Mouse (Mus musculus) stomach, embryonic 14.5 days (tissue): ENCODE data around the gene Cryba2. TPM values are rescaled to one million over a fixed set of nuclear protein-coding genes. Genes with fewer than 3 reads are reported as not detected.

Experiments used
- ATAC-seq: fragments of 200-750 bp; cut with Nextera tagmentation; 2 replicates; pipeline ENCODE4 v1.8.0; 2017; ENCODE audit warnings: low read depth, moderate TSS enrichment; ENCODE audit not compliant: insufficient number of reproducible peaks, insufficient read depth, low FRiP score
- H3K27ac ChIP-seq: fragments of 300-500 bp; sonication (generic); 2 replicates; pipeline ENCODE4 v1.5.1; 2014; ENCODE audit warnings: mild to moderate bottlenecking, low read length, moderate library complexity, mixed read lengths
- H3K27me3 ChIP-seq: fragments of 300-500 bp; sonication (generic); 2 replicates; pipeline ENCODE4 v1.6.1; 2014; ENCODE audit warnings: low read length, control low read depth, mixed read lengths; ENCODE audit not compliant: control insufficient read depth, insufficient read depth
- H3K36me3 ChIP-seq: fragments of 300-500 bp; sonication (generic); 2 replicates; pipeline ENCODE4 v1.6.1; 2014; ENCODE audit warnings: mild to moderate bottlenecking, control low read depth, low read length, moderate library complexity, mixed read lengths; ENCODE audit not compliant: control insufficient read depth, insufficient read depth
- H3K4me1 ChIP-seq: fragments of 300-500 bp; sonication (generic); 2 replicates; pipeline ENCODE4 v1.6.1; 2014; ENCODE audit warnings: low read length, control low read depth, mixed read lengths; ENCODE audit not compliant: control insufficient read depth, insufficient read depth
- H3K4me2 ChIP-seq: fragments of 300-500 bp; sonication (generic); replicated peaks from 2 replicates; pipeline ENCODE4 v1.6.1; 2014; ENCODE audit warnings: low read depth, low read length, control low read depth
- H3K4me3 ChIP-seq: fragments of 300-500 bp; sonication (generic); 2 replicates; pipeline ENCODE4 v1.5.1; 2014; ENCODE audit warnings: low read depth, low read length, control low read depth
- H3K9ac ChIP-seq: fragments of 300-500 bp; sonication (generic); replicated peaks from 2 replicates; pipeline ENCODE4 v1.6.1; 2014; ENCODE audit warnings: low read depth, mild to moderate bottlenecking, control low read depth, low read length, moderate library complexity, mixed read lengths
- H3K9me3 ChIP-seq: fragments of 300-500 bp; sonication (generic); 2 replicates; pipeline ENCODE4 v1.6.1; 2016; ENCODE audit warnings: low read depth, low read length, control low read depth; ENCODE audit not compliant: control insufficient read depth
- WGBS: fragments of 180-500 bp; shearing (Covaris S2); extraction: QIAGEN DNeasy Blood & Tissue Kit; methylation state at CpG from one replicate; pipeline ENCODE4 v1.1.7; 2014; 5-methylcytosine and 5-hydroxymethylcytosine counted together
- polyA plus RNA-seq: library from polyadenylated mRNA; unstranded; fragments of >200 nt; fragmentation: Nextera tagmentation; extraction: Ambion mirVana; gene quantifications from 2 replicates; pipeline ENCODE4 v1.2.1, GENCODE M21; 2014

Gene Cryba2
- polyA plus RNA-seq, 1 experiment from 2014 or later: 0.36 TPM

DNA sequence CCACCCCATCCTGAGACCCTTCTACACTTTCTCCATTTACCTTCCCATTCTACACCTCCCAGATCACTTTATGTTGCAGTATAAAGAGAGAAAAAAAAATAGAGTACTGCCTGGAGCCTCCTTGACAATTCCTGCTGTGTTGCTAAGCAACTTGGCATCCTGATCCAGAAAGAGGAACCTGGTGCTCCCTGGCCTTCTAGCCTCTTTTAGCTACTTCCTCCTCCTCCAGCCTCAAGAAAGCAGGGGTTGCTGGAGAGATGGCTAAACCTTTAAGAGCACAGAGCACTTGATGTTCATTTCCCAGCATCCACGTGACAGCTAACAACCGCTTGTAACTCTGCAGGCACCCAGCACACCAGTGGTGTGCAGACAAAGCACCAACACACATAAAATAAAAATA, 20.7 kb downstream of the Cryba2 start:
- Histone ChIP-seq H3K9me3 (no peaks in the 10 kb centered on the region), H3K4me2 (no peak overlapping the region), H3K4me1 (no peaks in the 10 kb centered on the region), H3K4me3 (no peak overlapping the region), H3K9ac (no peak overlapping the region), H3K27me3 (0 out of 2 replicates have a peak, but pooled peaks cover 3% of the 10 kb centered on the region), H3K27ac (no peak overlapping the region), H3K36me3 (no peaks in the 10 kb centered on the region)
- 63% methylated on average over 2 of the region's 2 CpGs for WGBS
- ATAC-seq: no peak

- no peaks in the 10 kb centered on the region for H3K36me3 ChIP-seq
- H3K9ac ChIP-seq: no peak overlapping the region
- no peak overlapping the region for H3K4me3 ChIP-seq
- H3K4me1 ChIP-seq: peaks cover 12% of the 10 kb centered on the region
- H3K27ac ChIP-seq: no peak overlapping the region
- no peak for ATAC-seq
- H3K4me2 ChIP-seq: no peak overlapping the region
- H3K27me3 ChIP-seq: peaks cover 31% of the 10 kb centered on the region
- H3K9me3 ChIP-seq: no peaks in the 10 kb centered on the region
These were observed 31.2 kb downstream of the Cryba2 start for GRCm38 (mm10) chr1:74861783-74862182.

DNA sequence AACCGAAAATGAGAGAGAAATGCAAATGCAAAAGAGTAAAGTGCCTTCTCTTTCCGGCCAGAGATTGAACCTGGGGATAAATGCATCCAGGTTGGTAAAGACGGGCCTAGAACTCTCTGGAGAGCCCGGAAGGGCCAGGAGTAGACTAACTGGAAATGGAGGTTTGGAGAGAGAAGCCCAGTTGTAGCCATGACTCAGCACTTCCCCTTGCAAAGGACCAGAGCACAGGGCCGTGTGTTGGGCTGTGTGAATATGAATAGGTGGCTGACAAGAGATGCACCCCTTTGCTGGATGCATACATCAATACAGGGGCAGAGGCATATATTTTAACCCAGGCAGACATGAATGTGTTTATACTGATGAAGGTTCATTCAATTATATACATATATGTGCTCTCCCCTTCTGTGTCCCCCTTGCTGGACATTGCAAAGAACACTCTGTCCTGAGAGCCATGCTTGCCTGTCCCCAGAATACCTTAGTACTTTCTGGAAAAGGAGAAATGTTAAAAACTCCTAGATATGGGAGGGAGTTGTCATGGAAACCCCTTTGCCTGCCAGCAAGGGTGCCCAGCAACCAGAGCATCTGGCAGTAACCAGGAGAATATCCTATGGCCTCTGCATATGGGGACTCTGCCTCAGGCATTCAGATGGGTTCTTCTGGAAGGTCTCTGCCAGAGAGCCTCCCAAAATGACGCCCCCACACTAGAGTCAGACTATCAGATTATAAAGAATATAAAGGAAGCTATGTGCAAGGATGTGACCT, 33.5 kb downstream of the Cryba2 start:
- H3K4me1 ChIP-seq: peaks cover 22% of the 10 kb centered on the region
- ATAC-seq: no peak
- peaks cover 50% of the 10 kb centered on the region for H3K27me3 ChIP-seq
- no peaks in the 10 kb centered on the region for H3K36me3 ChIP-seq
- no peak overlapping the region for H3K27ac ChIP-seq
- no peak overlapping the region; the same call in 1 of the 2 replicates for H3K4me2 ChIP-seq
- 40% methylated on average over 6 of the region's 6 CpGs for WGBS
- H3K9me3 ChIP-seq: no peaks in the 10 kb centered on the region
- no peak overlapping the region for H3K9ac ChIP-seq
- no peak overlapping the region for H3K4me3 ChIP-seq

- Histone ChIP-seq H3K9ac (no peak overlapping the region), H3K36me3 (no peaks in the 10 kb centered on the region), H3K27me3 (peaks cover 55% of the 10 kb centered on the region), H3K9me3 (no peaks in the 10 kb centered on the region), H3K4me2 (peak overlapping the region; percentile 49), H3K4me3 (peak overlapping the region; percentile 22), H3K27ac (no peak overlapping the region), H3K4me1 (peaks cover 22% of the 10 kb centered on the region)
- no peak for ATAC-seq
- WGBS: 10% methylated on average over 16 of the region's 16 CpGs
These were observed 34.1 kb downstream of the Cryba2 start for GRCm38 (mm10) chr1:74858805-74859204.

GRCm38 (mm10) chr1:74858171-74858719, 34.7 kb downstream of the Cryba2 start:
- under 1% methylated on average over 29 of the region's 29 CpGs for WGBS
- H3K27me3 ChIP-seq: peaks cover 59% of the 10 kb centered on the region
- ATAC-seq: 0 out of 2 replicates have a peak, but pooled peaks have one; percentile 26

GRCm38 (mm10) chr1:74857677-74858076, 35.3 kb downstream of the Cryba2 start:
- Histone ChIP-seq H3K9ac (no peak overlapping the region), H3K4me3 (peak overlapping the region; percentile 22), H3K9me3 (no peaks in the 10 kb centered on the region), H3K27me3 (peaks cover 62% of the 10 kb centered on the region), H3K4me1 (peaks cover 22% of the 10 kb centered on the region), H3K36me3 (no peaks in the 10 kb centered on the region), H3K4me2 (peak overlapping the region; percentile 49; the same call in 1 of the 2 replicates), H3K27ac (no peak overlapping the region)
- 8% methylated on average over 4 of the region's 4 CpGs for WGBS
- no peak for ATAC-seq

More at GRCm38 (mm10) chr1:74858171-74858719, 34.7 kb downstream of the Cryba2 start:
- Histone ChIP-seq H3K36me3 (no peaks in the 10 kb centered on the region), H3K4me1 (peaks cover 22% of the 10 kb centered on the region), H3K4me2 (peak overlapping the region; percentile 49), H3K9ac (no peak overlapping the region), H3K9me3 (no peaks in the 10 kb centered on the region), H3K27ac (no peak overlapping the region), H3K4me3 (peak overlapping the region; percentile 22)

DNA sequence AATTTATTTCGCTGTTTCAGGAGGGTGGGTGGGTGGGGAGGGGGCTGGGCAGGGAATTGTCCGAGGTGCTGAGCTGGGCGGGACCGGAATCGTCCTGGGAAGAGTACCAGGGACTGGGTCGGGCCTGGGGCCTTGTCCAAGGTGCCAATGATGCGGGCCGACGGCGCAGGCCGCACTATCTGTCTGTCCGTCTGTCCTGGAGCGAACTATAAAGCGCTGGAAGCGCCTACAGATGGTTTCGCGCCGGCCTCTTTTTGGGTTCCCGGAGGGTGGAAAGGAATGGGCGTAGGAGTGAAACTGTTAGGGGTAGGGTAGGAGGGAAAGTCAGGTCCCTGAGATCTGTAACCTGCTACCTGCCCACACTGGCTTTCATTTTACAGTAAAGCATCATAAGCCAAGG, 35.7 kb downstream of the Cryba2 start:
- Histone ChIP-seq H3K4me3 (no peak overlapping the region), H3K27ac (no peak overlapping the region), H3K4me1 (peaks cover 22% of the 10 kb centered on the region), H3K36me3 (no peaks in the 10 kb centered on the region), H3K27me3 (peaks cover 62% of the 10 kb centered on the region), H3K9ac (no peak overlapping the region), H3K4me2 (no peak overlapping the region), H3K9me3 (no peaks in the 10 kb centered on the region)
- 3% methylated on average over 20 of the region's 20 CpGs for WGBS
- no peak for ATAC-seq

GRCm38 (mm10) chr1:74856791-74857190, 36.2 kb downstream of the Cryba2 start:
- peaks cover 22% of the 10 kb centered on the region for H3K4me1 ChIP-seq
- H3K27me3 ChIP-seq: peaks cover 62% of the 10 kb centered on the region
- no peak for ATAC-seq
- no peaks in the 10 kb centered on the region for H3K36me3 ChIP-seq
- H3K4me2 ChIP-seq: no peak overlapping the region
- WGBS: 1% methylated on average over 7 of the region's 7 CpGs
- no peak overlapping the region for H3K9ac ChIP-seq
- H3K9me3 ChIP-seq: no peaks in the 10 kb centered on the region
- H3K27ac ChIP-seq: no peak overlapping the region
- H3K4me3 ChIP-seq: no peak overlapping the region
